Mouse (Mus musculus) A20 (cell line): ENCODE results near the gene Dynlt1b.
"Not testable (repeated sequence)": the region's sequence is repeated elsewhere in the genome, so short reads cannot be mapped to it uniquely, and the experiment has no call there.

Source experiments
- DNase-seq: peaks from one replicate; pipeline ENCODE4 v3.0.0-alpha.2; 2011; ENCODE audit warnings: low read depth, low spot score

The Dynlt1b gene

DNA sequence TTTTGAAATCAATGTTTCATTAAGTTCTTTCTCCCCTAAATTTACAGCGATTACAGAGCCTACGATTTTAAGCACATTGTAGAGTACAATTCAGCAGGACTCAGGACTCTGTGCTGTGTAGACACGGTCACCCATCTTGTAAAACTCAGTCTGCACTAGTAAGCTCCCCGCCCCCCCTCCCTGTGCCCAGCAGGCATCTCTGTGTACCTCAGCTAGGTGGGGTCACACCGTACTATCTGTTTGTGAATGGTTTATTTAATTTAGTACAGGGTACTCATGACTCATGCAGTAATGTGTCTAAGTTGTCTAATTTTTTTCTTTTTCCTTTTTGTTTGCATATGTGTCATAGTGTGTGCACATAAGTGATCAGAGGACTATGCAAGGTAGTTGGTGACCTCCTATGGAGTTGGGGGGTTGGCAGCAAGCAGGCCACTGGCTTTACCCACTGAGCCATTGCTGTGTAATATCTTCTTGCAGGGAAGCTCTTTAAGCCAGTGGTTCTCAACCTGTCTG, 31.2 kb downstream of the Dynlt1b start:
- not testable (repeated sequence) for DNase-seq

DNA sequence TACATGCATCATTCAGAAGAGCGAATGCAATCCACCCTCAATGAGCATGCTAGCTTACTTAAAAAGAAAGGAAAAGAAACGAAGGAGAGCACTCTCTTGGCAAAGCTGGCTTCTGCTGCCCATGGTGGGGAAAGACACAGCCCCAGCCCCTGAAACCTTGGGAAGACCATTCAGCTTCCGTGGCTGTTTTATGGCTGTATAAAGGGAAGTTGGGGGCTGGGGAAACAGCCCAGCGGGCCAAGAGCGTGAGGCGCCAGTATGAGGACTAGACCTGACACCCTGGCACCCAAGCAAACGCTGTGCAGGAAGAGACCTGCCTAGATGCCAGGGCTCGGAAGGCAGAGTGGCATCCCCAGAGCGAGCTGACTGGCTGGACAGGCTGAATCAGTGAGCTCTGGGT, 35.8 kb downstream of the Dynlt1b start:
- not testable (repeated sequence) for DNase-seq

- not testable (repeated sequence) for DNase-seq
Observed at GRCm38 (mm10) chr17:6467638-6468461, 37.9 kb downstream of the Dynlt1b start.

GRCm38 (mm10) chr17:6470031-6470430, 40.1 kb downstream of the Dynlt1b start:
- DNase-seq: not testable (repeated sequence)

DNA sequence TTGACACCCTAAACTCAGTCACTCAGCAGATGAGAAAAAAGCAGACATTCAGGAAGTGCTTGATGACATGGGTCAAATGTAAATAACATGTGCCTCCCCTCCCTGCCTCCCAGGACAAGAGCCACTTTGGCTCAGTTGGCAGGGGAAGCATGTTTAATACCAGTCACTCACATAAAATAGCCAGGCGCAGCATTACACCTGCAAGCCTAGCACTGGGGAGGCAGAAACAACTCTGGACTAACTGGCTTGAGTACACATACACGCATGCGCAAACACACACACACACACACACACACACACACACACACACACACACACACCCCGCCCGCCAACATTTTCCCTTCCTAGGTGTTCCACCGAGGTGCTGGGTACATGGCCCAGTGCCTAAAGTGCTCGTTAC, 40.8 kb downstream of the Dynlt1b start:
- DNase-seq: not testable (repeated sequence)

- DNase-seq: peak; percentile 47
Observed at GRCm38 (mm10) chr17:6475270-6475669, 45.4 kb downstream of the Dynlt1b start.

DNA sequence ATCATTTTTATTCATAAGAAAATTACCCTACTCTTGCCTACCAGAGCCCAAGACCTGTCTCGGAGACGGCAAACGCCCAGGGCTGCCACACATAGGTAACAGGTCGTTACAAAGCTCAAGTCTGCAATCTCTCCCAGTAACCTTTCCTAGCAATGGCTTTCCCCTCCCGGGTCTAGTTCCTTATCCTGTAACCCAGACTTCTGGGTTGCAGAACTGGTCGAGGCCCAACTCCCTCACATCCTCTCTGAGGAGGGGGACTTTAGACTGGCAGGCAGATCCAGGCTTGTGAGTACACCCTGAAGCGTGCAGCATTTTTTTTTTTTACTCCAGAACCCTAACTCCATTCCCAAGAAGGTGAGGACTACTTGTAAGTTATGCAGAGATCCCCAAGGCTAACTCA, 46.0 kb downstream of the Dynlt1b start:
- peak; percentile 36 for DNase-seq

GRCm38 (mm10) chr17:6476495-6476947, 46.6 kb downstream of the Dynlt1b start:
- DNase-seq: peak; percentile 85

DNA sequence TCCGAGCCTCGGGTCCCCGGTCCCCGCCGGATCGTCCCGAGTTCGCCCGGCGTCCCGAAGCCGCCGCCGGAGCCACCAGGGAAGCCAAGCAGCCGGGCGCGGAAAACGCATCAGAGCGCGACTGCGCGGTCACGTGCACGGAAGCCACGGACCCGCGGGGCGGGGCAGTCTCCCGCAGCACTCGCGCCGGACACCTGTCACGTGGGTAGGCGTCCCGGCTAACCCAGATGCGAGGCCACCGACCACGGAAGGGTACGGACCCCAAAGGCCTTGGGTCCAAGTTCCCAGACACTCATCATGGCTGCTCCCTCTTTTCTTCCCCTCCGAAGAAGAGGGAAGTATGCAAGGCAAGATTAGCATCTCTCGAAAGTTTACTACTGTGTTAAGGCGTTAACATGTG, 47.1 kb downstream of the Dynlt1b start:
- DNase-seq: peak; percentile 84

DNA sequence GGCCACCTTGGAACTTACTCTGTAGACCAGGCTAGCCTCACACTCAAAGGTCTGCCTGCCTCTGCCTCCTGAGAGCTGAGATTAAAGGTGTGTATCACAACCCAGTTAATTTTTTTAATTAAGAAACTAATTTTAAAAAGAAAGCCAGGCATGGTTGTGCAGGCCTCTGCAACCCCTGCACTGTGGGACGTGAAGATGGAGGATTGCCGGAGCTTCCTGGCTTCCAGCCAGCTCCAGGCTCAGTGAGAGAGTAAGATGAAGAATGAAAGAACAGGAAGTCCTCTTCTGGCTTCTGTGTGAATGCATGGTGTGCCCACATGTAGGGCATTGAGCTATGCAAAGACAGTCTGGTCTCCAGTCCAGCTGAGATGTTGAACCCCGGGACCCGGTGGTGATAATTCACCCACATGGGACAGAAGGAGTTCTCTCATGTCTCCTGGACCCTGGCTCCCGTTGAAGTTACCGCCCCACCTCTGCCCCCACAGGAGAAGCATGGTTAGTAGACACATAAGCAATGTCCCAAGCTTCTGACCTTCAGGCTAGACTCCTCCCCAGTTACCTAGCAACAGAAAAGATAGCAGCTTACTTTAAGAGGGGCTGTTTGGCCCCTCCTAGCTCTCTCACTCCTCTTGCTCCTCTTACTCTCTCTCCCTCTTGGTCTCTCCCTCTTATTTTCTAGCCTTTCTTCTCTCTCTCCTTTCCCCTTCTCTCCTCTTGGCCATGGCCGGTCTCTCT, 51.1 kb downstream of the Dynlt1b start:
- not testable (repeated sequence) for DNase-seq

GRCm38 (mm10) chr17:6481590-6481963, 51.7 kb downstream of the Dynlt1b start:
- DNase-seq: not testable (repeated sequence)

DNA sequence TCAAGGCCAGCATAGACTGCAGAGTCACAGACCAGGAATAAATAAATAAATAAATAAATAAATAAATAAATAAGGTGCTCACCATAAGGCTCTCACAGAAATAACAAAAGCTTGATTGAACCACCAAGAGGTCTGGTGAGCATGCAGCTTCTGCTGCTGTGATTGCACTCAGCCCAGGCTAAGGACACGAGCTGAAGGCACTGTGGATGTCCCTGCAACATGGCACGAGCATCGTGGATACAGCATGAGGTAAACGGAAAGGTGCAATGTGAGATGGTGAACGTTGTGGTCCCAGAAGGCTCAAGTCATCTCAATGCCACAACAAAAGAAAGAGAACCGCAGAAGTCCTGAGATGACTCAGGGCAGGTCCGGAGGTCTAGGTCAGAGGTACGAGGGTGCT, 52.3 kb downstream of the Dynlt1b start:
- DNase-seq: not testable (repeated sequence)
